Mouse (Mus musculus) neural tube, embryonic 13.5 days (tissue): ENCODE results near the gene Cldn34c4. TPM values are rescaled to one million over a fixed set of nuclear protein-coding genes. Genes with fewer than 3 reads are reported as not detected.

Experiments used
- ATAC-seq: fragments of 200-750 bp; cut with Nextera tagmentation; 2 replicates; pipeline ENCODE4 v1.8.0; 2017; ENCODE audit warnings: low read depth, mild to moderate bottlenecking, moderate TSS enrichment, moderate library complexity
- H3K27ac ChIP-seq: fragments of 300-500 bp; sonication (generic); replicated peaks from 2 replicates; pipeline ENCODE4 v1.5.1; 2015; ENCODE audit warnings: moderate library complexity, mild to moderate bottlenecking, inconsistent platforms
- H3K27me3 ChIP-seq: fragments of 300-500 bp; sonication (generic); 2 replicates; pipeline ENCODE4 v1.6.1; 2015; ENCODE audit warnings: mild to moderate bottlenecking, inconsistent platforms
- H3K36me3 ChIP-seq: fragments of 300-500 bp; sonication (generic); 2 replicates; pipeline ENCODE4 v1.6.1; 2015; ENCODE audit warnings: mild to moderate bottlenecking, inconsistent platforms
- H3K4me1 ChIP-seq: fragments of 300-500 bp; sonication (generic); replicated peaks from 2 replicates; pipeline ENCODE4 v1.6.1; 2015; ENCODE audit warnings: inconsistent platforms
- H3K4me2 ChIP-seq: fragments of 300-500 bp; sonication (generic); 2 replicates; pipeline ENCODE4 v1.6.1; 2015; ENCODE audit warnings: inconsistent platforms, mild to moderate bottlenecking, moderate library complexity
- H3K4me3 ChIP-seq: fragments of 300-500 bp; sonication (generic); 2 replicates; pipeline ENCODE4 v1.5.1; 2015; ENCODE audit warnings: mild to moderate bottlenecking, inconsistent platforms
- H3K9ac ChIP-seq: fragments of 300-500 bp; sonication (generic); 2 replicates; pipeline ENCODE4 v1.6.1; 2015; ENCODE audit warnings: moderate library complexity, mild to moderate bottlenecking, inconsistent platforms
- H3K9me3 ChIP-seq: fragments of 300-500 bp; sonication (generic); 2 replicates; pipeline ENCODE4 v1.6.1; 2016; ENCODE audit warnings: inconsistent platforms
- WGBS: fragments of 180-500 bp; shearing (Covaris S2); methylation state at CpG from one replicate; pipeline ENCODE4 v1.1.7; 2015; 5-methylcytosine and 5-hydroxymethylcytosine counted together
- polyA plus RNA-seq: library from polyadenylated mRNA; unstranded; fragments of >200 nt; fragmentation: Nextera tagmentation; extraction: Ambion mirVana; gene quantifications from 2 replicates; pipeline ENCODE4 v1.2.1, GENCODE M21; 2015

Cldn34c4 gene
- not detected in 2 replicates for polyA plus RNA-seq

DNA sequence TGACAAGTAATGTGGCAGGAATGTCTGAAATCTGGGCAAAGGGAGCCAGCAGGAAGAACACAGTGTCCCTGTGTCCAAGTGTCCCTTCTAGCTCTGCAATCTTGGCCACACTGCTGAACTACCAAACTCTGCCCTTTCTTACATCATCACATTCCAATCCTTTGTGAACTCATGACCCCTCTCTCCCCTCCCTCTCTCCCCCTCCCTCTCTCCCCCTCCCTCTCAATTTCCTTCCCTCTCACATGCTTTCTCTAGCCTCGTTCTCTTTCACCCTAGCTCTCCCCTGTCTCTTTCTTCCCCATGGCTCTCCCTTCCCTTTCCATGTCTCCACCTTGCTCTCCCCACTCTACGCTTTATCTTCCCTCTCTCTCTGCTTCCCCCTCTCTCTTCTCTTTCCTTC lies at the start of gene Cldn34c4:
Gene Cldn34c4, minus strand, starts transcription at position 101 of the 400 bp plus-strand sequence.
- Histone ChIP-seq H3K27ac (no peak within 1 kb of the TSS), H3K36me3 (no peaks in the 10 kb centered on the region)

DNA sequence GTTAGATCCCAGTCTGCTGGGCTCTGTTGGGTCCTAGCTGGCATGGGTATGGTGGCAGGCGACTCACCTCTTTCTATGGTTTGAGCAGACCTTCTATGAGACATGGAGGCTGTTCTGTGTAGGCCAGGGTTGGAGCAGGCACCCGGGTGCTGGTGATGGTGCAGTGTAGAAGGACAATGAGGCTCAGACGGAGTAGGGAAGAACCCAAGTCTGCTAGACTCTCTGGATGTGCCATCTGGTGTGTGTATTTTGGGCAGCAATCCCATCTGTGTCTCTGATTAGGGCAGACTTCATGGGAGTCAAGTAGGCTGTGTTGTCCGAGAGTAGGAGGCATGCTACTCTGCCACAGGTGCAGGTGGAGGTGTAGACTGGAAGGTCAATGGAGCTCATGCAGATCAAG lies 10.7 kb upstream of the Cldn34c4 start:
- H3K4me1 ChIP-seq: no peaks in the 10 kb centered on the region
- H3K4me2 ChIP-seq: no peak overlapping the region
- H3K27ac ChIP-seq: no peak overlapping the region
- H3K4me3 ChIP-seq: no peak overlapping the region
- WGBS: 80% methylated on average over 4 of the region's 4 CpGs
- H3K9me3 ChIP-seq: peaks cover 5% of the 10 kb centered on the region; the same call in 1 of the 2 replicates
- no peak for ATAC-seq
- no peaks in the 10 kb centered on the region for H3K36me3 ChIP-seq
- H3K9ac ChIP-seq: no peak overlapping the region
- no peaks in the 10 kb centered on the region for H3K27me3 ChIP-seq

More for the DNA sequence above, at the start of gene Cldn34c4:
- 51% methylated on average over 2 of the region's 2 CpGs for WGBS
- no peaks in the 10 kb centered on the region for H3K27me3 ChIP-seq
- H3K4me2 ChIP-seq: no peak within 1 kb of the TSS
- no peak within 1 kb of the TSS for H3K4me3 ChIP-seq
- no peak within 1 kb of the TSS for H3K9ac ChIP-seq
- no peaks in the 10 kb centered on the region for H3K9me3 ChIP-seq
- no peak for ATAC-seq
- no peaks in the 10 kb centered on the region for H3K4me1 ChIP-seq
